Mouse (Mus musculus): Measurements from ENCODE around the gene Gm20815.
"Not testable (repeated sequence)": the region's sequence is repeated elsewhere in the genome, so short reads cannot be mapped to it uniquely, and the experiment has no call there.

Gene Gm20815

DNA sequence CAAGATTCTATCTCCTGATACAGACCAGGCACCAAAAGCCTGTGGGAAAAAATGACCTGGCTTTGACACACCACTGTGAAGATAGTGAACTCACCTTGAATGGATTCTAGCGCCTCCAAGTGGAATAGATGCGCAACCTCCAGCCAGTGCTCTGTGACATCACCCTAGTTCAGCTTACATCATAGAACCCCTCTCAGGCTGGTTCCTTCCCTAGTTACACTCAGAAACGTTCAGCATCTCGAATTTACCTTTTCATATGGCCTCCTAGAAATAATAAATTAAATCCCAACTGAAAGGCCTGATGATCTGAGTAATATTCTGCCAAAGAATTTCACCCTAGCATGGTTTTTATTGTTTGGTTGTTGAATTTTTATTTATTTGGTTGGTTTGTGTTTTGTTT lies at the start of gene Gm20815:
Gm20815 (minus strand) TSS at position 101 of the 400 bp plus-strand sequence.
- DNase-seq (ENCODE audit: low read depth, low spot score), result not testable (repeated sequence)

Measured in ES-CJ7 (cell line).